Mouse (Mus musculus): ENCODE measurements around the gene Dio1.

DNA sequence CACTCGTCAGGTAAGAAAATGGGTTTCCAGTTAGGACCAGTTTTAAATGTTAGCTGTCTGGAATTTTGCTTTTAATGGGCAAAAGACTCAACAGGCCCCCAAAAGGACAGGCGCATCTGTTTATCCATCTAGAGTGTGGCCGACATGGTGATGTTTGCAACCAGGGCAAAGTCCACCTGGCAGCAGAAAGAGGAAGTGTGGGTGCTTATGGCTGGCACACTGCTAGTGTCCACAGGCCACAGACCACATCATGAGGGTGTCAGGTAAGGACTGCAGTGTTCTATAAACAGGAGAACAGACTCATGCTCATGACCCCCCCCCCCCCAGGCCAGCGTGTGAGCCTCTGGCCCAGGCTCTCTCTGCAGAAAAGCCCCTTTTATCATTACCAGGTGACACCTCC is 4.1 kb downstream of the Dio1 start:
- TF ChIP-seq CTCF (conservative IDR thresholded peaks at IDR 0.05; ENCODE audit: low read length) (no peak), NANOG (IDR thresholded peaks at IDR 0.05; ENCODE audit: borderline replicate concordance, low read length) (no peak), POU5F1 (IDR thresholded peaks at IDR 0.05; ENCODE audit: borderline replicate concordance, low read length) (no peak)
